Mouse (Mus musculus): ENCODE data around the gene Akirin2. TPM values are rescaled to one million over a fixed set of nuclear protein-coding genes. Genes with fewer than 3 reads are reported as not detected.

Akirin2 gene
- 45.5 and 46.2 TPM in 2 replicates for polyA plus RNA-seq (2015; fragmentation: Nextera tagmentation; extraction: Ambion mirVana)

- WGBS, result 0% methylated on average over 18 of the region's 53 CpGs
- Histone ChIP-seq H3K27me3 (replicated peaks; ENCODE audit: insufficient read depth, low read length) (no peaks in the 10 kb centered on the region), H3K9ac (replicated peaks; ENCODE audit: low read depth) (peak within 1 kb of the TSS; percentile 92), H3K27ac (ENCODE audit: low read length) (peak within 1 kb of the TSS; percentile 96), H3K4me1 (ENCODE audit: insufficient read depth, low read depth, low read length) (no peaks in the 10 kb centered on the region; the same call in 1 of the 2 replicates), H3K4me2 (replicated peaks; ENCODE audit: low read depth, low read length) (peak within 1 kb of the TSS; percentile 65), H3K36me3 (ENCODE audit: insufficient read depth, low read length) (no peaks in the 10 kb centered on the region), H3K4me3 (ENCODE audit: low read depth, low read length) (peak within 1 kb of the TSS; percentile 99), H3K9me3 (ENCODE audit: low read length) (no peaks in the 10 kb centered on the region)
- ATAC-seq, result peak; percentile 57
- TF ChIP-seq EP300 (IDR thresholded peaks at IDR 0.05) (no peak), CTCF (IDR thresholded peaks at IDR 0.05) (no peak)
- DNase-seq (ENCODE audit: low spot score), result no peak
Observed at GRCm38 (mm10) chr4:34550748-34551097, at the start of gene Akirin2. Akirin2 (plus strand) TSS chr4:34550937.

DNA sequence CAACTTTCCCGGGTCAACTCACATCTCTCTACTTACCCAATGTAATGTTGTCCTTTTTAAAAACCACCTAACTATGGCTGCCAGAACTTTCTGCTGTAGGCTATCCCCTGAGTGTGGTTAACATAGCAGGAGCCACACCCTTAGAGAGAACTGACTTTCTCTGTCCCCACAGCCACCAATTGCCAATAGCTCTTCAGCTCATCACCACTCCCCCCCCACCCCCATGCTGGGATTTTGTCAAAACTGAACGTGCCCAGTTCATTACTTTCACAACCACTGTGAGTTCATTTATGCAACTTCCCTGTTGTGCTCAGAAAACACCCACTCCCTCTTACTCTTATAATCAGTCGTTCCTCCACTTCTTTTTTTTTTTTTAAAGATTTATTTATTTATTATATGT is 40.4 kb upstream of the Akirin2 start:
- no peaks in the 10 kb centered on the region for H3K27me3 ChIP-seq (replicated peaks; ENCODE audit: insufficient read depth, low read length)
- ATAC-seq (no peak), DNase-seq (ENCODE audit: low spot score) (no peak)
- H3K27ac ChIP-seq (ENCODE audit: low read length), result no peak overlapping the region
- no peak overlapping the region for H3K4me2 ChIP-seq (replicated peaks; ENCODE audit: low read depth, low read length)
- H3K9me3 ChIP-seq (ENCODE audit: low read length), result no peaks in the 10 kb centered on the region
- no peak overlapping the region for H3K4me3 ChIP-seq (ENCODE audit: low read depth, low read length)
- TF ChIP-seq CTCF (IDR thresholded peaks at IDR 0.05) (no peak), EP300 (IDR thresholded peaks at IDR 0.05) (no peak)
- no peaks in the 10 kb centered on the region for H3K36me3 ChIP-seq (ENCODE audit: insufficient read depth, low read length)
- no peaks in the 10 kb centered on the region for H3K4me1 ChIP-seq (ENCODE audit: insufficient read depth, low read depth, low read length)
- 69% methylated on average over 3 of the region's 3 CpGs for WGBS
- H3K9ac ChIP-seq (replicated peaks; ENCODE audit: low read depth), result no peak overlapping the region

DNA sequence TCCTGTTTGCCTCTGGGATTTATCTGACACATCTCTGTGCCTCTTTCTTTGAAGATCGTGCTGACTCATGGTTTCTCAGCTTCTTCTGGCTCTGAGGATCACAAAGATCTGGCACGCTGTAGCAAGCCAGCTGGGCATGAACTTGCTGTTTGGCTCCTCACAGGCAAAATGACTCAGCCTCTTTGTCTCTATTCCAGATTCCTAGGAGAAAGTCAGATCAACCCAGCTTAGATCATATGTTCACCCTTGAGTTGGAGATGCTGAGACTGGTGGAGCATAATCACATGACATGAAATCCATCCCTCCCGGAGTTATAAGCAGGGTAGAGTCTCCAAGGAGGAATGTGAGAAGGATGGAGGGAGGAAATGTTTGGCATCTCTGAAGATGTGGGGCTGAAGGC is 27.9 kb upstream of the Akirin2 start:
- WGBS, result 65% methylated on average over 3 of the region's 3 CpGs
- TF ChIP-seq EP300 (IDR thresholded peaks at IDR 0.05), result no peak
- TF ChIP-seq CTCF (IDR thresholded peaks at IDR 0.05), result no peak
- no peak overlapping the region for H3K9ac ChIP-seq (replicated peaks; ENCODE audit: low read depth)
- H3K36me3 ChIP-seq (ENCODE audit: insufficient read depth, low read length), result no peaks in the 10 kb centered on the region
- no peaks in the 10 kb centered on the region for H3K9me3 ChIP-seq (ENCODE audit: low read length)
- DNase-seq (ENCODE audit: low spot score), result peak; percentile 34
- no peaks in the 10 kb centered on the region for H3K4me1 ChIP-seq (ENCODE audit: insufficient read depth, low read depth, low read length)
- no peak overlapping the region for H3K27ac ChIP-seq (ENCODE audit: low read length)
- no peak overlapping the region for H3K4me3 ChIP-seq (ENCODE audit: low read depth, low read length)
- ATAC-seq, result peak; percentile 37
- H3K27me3 ChIP-seq (replicated peaks; ENCODE audit: insufficient read depth, low read length), result no peaks in the 10 kb centered on the region
- no peak overlapping the region for H3K4me2 ChIP-seq (replicated peaks; ENCODE audit: low read depth, low read length)

DNA sequence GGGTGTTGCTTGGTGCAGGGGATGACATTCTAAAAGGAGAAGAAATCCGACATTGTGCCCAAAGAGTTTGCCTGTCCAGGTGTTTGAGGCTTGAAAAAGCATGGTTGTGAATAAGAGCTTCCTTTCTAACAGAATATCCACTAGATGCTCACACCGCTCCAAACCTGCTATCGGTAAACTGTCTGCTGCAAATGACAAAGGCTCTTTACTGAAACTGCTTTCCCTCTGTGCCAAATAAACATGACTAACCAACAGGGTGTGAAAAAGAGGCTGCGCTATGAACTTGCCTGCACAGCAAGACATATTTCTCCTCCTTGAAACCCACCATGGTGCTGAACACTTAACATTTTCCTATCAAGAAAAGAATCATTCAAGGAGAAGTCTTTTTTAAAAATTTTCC is 27.2 kb upstream of the Akirin2 start:
- ATAC-seq, result no peak
- Histone ChIP-seq H3K4me3 (ENCODE audit: low read depth, low read length) (no peak overlapping the region), H3K4me1 (ENCODE audit: insufficient read depth, low read depth, low read length) (no peaks in the 10 kb centered on the region), H3K27ac (ENCODE audit: low read length) (no peak overlapping the region), H3K9me3 (ENCODE audit: low read length) (no peaks in the 10 kb centered on the region), H3K27me3 (replicated peaks; ENCODE audit: insufficient read depth, low read length) (no peaks in the 10 kb centered on the region), H3K4me2 (replicated peaks; ENCODE audit: low read depth, low read length) (no peak overlapping the region), H3K36me3 (ENCODE audit: insufficient read depth, low read length) (no peaks in the 10 kb centered on the region), H3K9ac (replicated peaks; ENCODE audit: low read depth) (no peak overlapping the region)
- TF ChIP-seq EP300 (IDR thresholded peaks at IDR 0.05), result no peak
- TF ChIP-seq CTCF (IDR thresholded peaks at IDR 0.05), result no peak
- 87% methylated on average over 4 of the region's 4 CpGs for WGBS
- no peak for DNase-seq (ENCODE audit: low spot score)

GRCm38 (mm10) chr4:34526771-34527170 is 24.0 kb upstream of the Akirin2 start:
- Histone ChIP-seq H3K9ac (replicated peaks; ENCODE audit: low read depth) (no peak overlapping the region), H3K27me3 (replicated peaks; ENCODE audit: insufficient read depth, low read length) (no peaks in the 10 kb centered on the region), H3K9me3 (ENCODE audit: low read length) (no peaks in the 10 kb centered on the region), H3K4me2 (replicated peaks; ENCODE audit: low read depth, low read length) (no peak overlapping the region), H3K27ac (ENCODE audit: low read length) (no peak overlapping the region), H3K36me3 (ENCODE audit: insufficient read depth, low read length) (no peaks in the 10 kb centered on the region), H3K4me1 (ENCODE audit: insufficient read depth, low read depth, low read length) (no peaks in the 10 kb centered on the region), H3K4me3 (ENCODE audit: low read depth, low read length) (no peak overlapping the region)
- no peak for ATAC-seq
- 74% methylated on average over 3 of the region's 3 CpGs for WGBS
- DNase-seq (ENCODE audit: low spot score), result no peak
- TF ChIP-seq CTCF (IDR thresholded peaks at IDR 0.05), result no peak
- TF ChIP-seq EP300 (IDR thresholded peaks at IDR 0.05), result no peak

DNA sequence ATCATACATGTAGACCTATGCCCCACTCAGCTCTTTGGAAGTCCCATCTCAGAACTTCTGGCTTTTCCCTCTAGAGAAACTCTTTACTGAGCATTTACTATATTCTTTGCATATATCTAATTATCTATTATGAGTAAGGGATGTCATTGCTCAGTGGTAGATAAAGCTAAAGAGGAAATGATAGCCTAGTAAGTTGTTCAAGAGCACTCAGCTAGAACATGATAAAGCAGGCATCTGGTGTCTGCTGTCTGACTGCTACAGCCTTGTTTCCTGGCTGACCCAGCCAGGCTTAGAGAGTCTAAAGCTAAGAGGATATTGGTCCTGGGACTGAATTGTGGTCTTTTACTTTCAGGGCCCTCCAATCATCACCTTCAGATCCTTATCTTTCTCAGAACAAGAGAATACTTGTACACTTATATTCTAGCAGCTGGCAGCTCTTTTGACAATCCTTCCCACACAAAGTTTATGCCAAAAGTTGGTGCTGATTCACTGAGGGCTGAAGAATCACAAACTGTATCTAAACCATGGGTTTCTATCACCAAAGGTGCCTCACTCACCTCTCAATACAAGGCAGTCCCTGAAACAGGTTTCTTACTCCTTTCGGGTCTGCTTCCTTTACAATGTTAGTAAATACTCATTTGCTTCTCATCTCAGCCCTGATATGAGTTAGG is 22.2 kb upstream of the Akirin2 start:
- H3K27me3 ChIP-seq (replicated peaks; ENCODE audit: insufficient read depth, low read length), result no peaks in the 10 kb centered on the region
- H3K9me3 ChIP-seq (ENCODE audit: low read length), result no peaks in the 10 kb centered on the region
- no peak for DNase-seq (ENCODE audit: low spot score)
- no peak for ATAC-seq
- H3K27ac ChIP-seq (ENCODE audit: low read length), result no peak overlapping the region
- no peak overlapping the region for H3K4me2 ChIP-seq (replicated peaks; ENCODE audit: low read depth, low read length)
- 71% methylated on average over 1 of the region's 1 CpGs for WGBS
- H3K9ac ChIP-seq (replicated peaks; ENCODE audit: low read depth), result no peak overlapping the region
- H3K36me3 ChIP-seq (ENCODE audit: insufficient read depth, low read length), result no peaks in the 10 kb centered on the region
- TF ChIP-seq EP300 (IDR thresholded peaks at IDR 0.05), result no peak
- no peak overlapping the region for H3K4me3 ChIP-seq (ENCODE audit: low read depth, low read length)
- no peaks in the 10 kb centered on the region for H3K4me1 ChIP-seq (ENCODE audit: insufficient read depth, low read depth, low read length)

DNA sequence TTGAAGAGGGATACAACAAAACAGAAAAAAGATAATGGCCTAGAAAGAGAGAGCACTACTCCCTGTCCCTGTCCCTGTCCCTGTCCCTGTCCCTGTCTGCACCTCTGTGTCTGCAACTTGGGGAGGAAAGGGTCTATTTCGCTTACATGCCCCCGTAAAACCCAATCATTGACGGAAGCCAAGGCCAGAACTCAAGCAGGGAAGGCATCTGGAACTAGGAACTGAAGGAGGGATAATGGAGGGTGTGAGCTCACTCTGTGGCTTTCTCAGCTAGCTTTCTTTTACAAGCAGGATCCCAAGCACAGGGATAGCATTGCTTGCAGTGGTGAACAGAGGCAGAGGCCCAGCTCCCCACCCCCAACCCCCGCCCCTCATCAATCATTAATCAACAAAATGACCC is 21.4 kb upstream of the Akirin2 start:
- Histone ChIP-seq H3K9me3 (ENCODE audit: low read length) (no peaks in the 10 kb centered on the region), H3K36me3 (ENCODE audit: insufficient read depth, low read length) (no peaks in the 10 kb centered on the region), H3K4me2 (replicated peaks; ENCODE audit: low read depth, low read length) (no peak overlapping the region), H3K27ac (ENCODE audit: low read length) (no peak overlapping the region), H3K27me3 (replicated peaks; ENCODE audit: insufficient read depth, low read length) (no peaks in the 10 kb centered on the region), H3K9ac (replicated peaks; ENCODE audit: low read depth) (no peak overlapping the region), H3K4me1 (ENCODE audit: insufficient read depth, low read depth, low read length) (no peaks in the 10 kb centered on the region), H3K4me3 (ENCODE audit: low read depth, low read length) (no peak overlapping the region)
- 61% methylated on average over 4 of the region's 4 CpGs for WGBS
- ATAC-seq (no peak), DNase-seq (ENCODE audit: low spot score) (no peak)
- TF ChIP-seq CTCF (IDR thresholded peaks at IDR 0.05) (no peak), EP300 (IDR thresholded peaks at IDR 0.05) (no peak)
